Mouse (Mus musculus) gastrocnemius, adult 8-10 months (tissue): ENCODE measurements around the gene Sorbs1. TPM values are rescaled to one million over a fixed set of nuclear protein-coding genes. Genes with fewer than 3 reads are reported as not detected.

Source experiments
- DNase-seq, 2 experiments: peaks; one replicate each; pipeline ENCODE4 v3.0.0; 2022; ENCODE audit warnings: low spot score in 2 of 2
- total RNA-seq, 4 experiments: library from RNA; stranded (reverse); gene quantifications; 2 replicates each; pipeline ENCODE4 v1.2.4; 2022

The Sorbs1 gene
- total RNA-seq, 4 experiments from 2014 or later, result 169 to 173 (median 171) TPM

GRCm38 (mm10) chr19:40270351-40271307 is 242.9 kb downstream of the Sorbs1 start:
- DNase-seq, result no peak

DNA sequence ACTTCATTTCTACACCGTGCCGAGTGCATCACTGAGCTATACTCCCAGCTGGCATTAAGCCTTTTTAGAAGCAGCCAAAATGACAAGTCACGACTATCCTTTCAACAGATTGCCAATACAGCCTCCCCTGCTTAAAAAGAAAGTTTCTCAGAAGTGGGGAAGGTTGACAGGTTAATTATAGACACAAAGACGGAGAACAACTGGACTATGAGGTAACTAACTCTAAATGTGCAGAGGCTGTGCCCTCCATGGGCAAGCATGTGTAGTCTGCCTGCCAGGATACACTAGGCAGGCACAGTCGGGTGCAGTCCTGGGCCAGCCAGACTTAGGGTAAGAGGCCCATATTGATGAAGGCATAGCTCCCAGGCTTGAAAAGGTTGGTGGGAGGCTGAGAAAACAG is 244.1 kb downstream of the Sorbs1 start:
- no peak for DNase-seq

DNA sequence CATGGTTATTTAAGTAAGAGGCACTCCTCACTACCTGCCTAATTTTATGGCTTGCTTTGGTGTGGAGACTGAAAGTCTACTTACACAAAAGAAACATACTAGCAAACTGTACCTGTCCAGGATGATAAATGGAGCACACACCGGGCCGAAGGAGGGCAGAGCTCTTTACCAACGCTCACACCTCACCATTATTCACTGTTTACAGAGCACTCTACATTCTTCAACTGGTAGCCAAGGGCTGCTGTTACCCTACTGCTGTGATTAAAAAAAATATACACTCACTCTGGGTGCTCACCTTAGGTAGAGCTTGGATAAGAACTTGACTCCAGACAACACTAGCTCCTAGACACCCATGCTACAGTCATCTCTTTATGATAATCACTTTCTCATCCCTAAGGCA is 245.1 kb downstream of the Sorbs1 start:
- DNase-seq, result no peak

DNA sequence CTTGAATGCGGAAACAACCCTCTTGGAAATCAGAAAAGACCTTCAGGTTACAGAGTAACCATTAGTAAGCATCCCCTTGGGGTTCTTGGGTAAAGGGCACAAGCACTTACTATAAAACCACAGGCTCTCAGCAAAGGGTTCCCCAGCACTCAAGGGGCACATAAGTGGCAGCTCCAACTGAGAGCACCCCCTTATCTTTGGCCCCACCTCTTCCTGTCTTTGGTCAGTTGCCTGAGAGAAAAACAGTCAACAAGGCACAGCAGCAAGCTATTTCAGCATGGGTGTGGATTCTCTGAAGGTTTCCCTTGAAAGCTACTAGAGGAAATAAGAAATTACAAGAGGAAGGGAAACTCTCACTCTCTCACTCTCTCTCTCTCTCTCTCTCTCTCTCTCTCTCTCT is 246.2 kb downstream of the Sorbs1 start:
- no peak for DNase-seq

DNA sequence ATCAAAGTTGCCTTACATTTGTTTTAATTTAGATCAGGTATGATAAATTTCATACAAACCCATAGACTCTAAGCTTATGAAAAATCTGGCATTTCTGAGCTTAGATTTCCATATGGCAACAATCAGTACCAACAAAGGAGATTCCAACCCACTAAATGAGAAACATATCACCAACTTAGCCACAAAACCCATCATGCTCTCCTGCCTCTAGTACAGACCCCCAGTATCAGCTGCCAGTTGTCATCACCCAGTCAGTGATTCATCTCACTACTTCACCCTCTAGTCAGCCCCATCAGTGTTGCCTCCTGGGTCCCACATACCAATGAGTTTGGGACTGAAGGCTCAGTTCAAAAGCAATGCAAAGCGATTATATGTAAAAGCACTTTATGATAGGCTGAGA is 254.1 kb downstream of the Sorbs1 start:
- DNase-seq, result no peak

DNA sequence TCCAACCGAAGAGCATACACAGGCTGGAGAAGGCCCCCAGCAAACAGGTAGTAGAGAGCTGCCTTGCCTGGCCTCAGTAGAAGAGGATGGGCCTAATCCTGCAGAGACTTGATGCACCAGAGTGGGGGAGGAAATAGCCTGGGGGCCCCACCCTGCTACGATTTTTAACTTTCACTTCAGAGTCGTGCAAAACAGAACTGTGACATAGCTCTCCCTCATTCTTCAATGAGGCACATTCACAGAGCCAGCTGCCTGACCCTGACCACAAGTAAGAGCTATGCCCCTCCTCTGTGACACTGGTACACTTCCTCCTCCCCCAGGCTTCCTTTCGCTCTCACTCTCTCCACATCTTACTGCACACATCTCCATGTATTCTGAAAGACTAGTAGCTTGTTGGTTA is 256.2 kb downstream of the Sorbs1 start:
- no peak for DNase-seq

GRCm38 (mm10) chr19:40256376-40257050 is 257.1 kb downstream of the Sorbs1 start:
- DNase-seq, result no peak

DNA sequence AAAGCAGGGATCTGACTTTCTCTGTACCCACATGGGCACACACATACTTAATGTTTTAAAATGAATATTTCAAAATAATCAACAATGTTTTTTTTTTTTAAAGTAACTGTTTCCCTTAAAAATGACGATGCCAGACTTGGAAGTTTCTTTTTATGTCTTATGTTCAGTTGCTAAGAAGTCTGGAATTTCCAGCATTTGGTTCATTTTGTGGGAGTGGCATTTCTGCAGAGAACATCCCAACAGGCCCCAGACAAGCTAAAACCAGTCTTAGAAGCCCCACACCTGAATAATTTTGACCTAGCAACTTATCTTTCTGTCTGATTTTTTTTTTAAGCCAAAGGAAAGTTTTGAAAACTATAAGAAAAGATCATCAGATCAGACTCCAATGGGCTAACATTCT is 258.0 kb downstream of the Sorbs1 start:
- no peak for DNase-seq

GRCm38 (mm10) chr19:40254741-40255140 is 258.8 kb downstream of the Sorbs1 start:
- no peak for DNase-seq

DNA sequence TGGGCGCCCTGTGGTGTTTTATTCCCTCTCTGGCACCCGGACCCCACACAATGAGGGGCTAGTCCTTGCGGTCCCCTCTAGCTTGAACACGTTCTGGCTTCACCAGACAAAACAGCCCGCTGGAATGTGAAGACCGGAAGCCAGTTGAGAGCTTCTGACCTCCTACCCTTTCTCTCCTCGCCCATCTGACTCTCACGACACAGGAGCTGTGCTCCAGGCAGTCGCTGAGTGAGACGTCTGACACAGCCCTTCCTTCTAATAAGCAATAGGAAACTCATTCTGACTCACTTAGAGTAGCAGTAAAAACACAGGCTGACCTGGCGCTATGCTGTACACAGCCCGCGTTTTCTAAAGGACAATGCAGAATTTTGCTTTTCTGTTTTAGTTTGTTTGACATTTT is 259.8 kb downstream of the Sorbs1 start:
- no peak for DNase-seq

GRCm38 (mm10) chr19:40251115-40251514 is 262.5 kb downstream of the Sorbs1 start:
- DNase-seq, result no peak

DNA sequence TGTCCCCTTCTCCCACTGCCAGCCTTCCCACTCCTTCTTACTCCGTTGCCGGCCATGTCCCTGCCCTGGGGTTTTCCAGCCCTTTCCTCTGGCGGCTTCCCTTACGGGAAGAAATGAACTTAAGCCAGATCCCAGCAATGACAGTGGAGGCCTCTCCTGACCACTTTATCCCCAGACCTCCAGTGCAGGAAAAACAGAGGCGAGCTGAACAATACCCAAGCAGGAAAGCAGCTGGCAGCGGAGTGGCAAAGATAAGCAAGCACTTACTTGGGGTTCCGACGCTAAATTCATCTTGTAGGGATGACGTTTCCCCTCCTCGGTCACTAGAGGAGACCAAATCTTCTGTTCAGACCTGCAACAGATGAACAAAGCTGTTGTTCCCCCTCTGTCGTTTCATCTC is 264.2 kb downstream of the Sorbs1 start:
- no peak for DNase-seq

GRCm38 (mm10) chr19:40248476-40248875 is 265.1 kb downstream of the Sorbs1 start:
- no peak for DNase-seq

DNA sequence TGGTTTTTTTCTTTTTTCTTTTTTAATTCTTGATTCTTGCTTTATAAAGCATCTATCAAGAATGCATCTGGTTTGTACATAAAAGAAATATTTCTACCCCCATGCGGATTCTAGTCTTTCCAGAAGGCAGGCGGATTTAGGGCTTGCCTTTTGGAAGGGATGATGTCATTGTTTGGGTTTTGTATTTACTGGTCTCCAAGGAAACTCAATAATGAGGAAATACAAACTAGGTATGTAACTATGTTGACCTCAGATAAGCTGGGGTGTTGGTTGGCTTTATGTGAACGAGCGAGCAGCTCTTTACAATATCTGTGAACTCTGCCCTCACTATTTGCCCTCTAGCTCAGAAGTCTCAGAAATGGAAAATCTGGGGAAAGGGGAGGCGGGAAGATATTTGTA is 266.3 kb downstream of the Sorbs1 start:
- no peak for DNase-seq

GRCm38 (mm10) chr19:40246646-40247267 is 266.8 kb downstream of the Sorbs1 start:
- DNase-seq, result no peak

Other genes starting within 250 kb of the Sorbs1 start
- gene Pdlim1, start 241.9 kb downstream of the Sorbs1 start, total RNA-seq, result 10 to 100 TPM; 81.4 to 93.4 (median 89.9) TPM
- 1 to 10 TPM; 1.4 to 4.0 (median 1.7) TPM for gene Aldh18a1, start 74.7 kb upstream of the Sorbs1 start, total RNA-seq
- gene Tctn3, start 98.5 kb upstream of the Sorbs1 start, total RNA-seq, result 1 to 10 TPM; 1.1 to 2.2 (median 1.6) TPM
- gene Entpd1, start 98.6 kb upstream of the Sorbs1 start, total RNA-seq, result 1 to 10 TPM; 5.8 to 9.9 (median 8.2) TPM
- not detected for gene Cc2d2b, start 235.0 kb upstream of the Sorbs1 start, total RNA-seq